Mouse (Mus musculus) retina, postnatal 7 days (tissue): ENCODE results near the gene Gm21454.
"Not testable (repeated sequence)": the region's sequence is repeated elsewhere in the genome, so short reads cannot be mapped to it uniquely, and the experiment has no call there.

Experiments used
- DNase-seq: peaks from one replicate; pipeline ENCODE4 v3.0.0-alpha.2; 2012; ENCODE audit warnings: low read depth, low spot score

Gene Gm21454

DNA sequence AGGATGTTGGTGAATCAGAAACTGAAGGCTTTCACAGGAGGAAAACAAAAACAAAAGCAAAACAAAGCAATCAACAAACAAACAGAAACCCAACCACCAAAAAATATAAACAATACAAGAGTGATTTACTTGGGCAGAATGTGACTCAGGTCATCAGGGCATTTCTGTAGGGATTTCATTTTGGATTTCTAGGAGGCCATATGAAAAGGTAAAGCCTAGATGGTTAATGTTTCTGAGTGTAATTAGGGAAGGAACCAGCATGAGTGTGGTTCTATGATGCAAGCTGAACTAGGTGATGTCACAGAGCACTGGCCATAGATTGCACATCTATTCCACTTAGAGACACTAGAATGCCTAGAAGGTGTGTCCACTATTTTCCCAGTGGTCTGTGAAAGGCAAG is at the start of gene Gm21454, which contains the start of gene Gm21440:
Gene Gm21454 (plus strand): TSS at position 352 of the 400 bp plus-strand sequence.
Gene Gm21440 (plus strand): TSS at position 301 of the 400 bp plus-strand sequence.
- DNase-seq = not testable (repeated sequence)

DNA sequence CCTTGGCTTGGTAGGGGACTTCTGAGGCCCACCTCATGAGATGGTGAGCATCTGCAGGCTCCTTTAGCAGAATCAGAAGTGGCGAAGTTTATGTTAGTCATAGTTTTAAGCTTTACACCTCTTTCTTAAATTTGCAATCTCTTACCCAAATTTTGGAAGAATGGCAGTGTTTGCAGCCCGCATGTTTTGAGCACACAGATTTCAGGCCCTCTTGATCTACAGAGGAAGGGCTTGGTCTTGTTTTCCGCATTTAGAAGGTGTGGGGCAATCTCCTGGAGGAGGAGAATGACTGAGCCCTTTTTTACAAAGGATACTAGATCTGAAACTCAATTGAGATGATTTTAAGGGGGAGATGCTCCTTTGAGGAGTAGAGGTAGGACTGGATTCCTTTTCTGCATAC is 28.4 kb upstream of the Gm21454 start, which contains the start of gene Gm21828:
Gene Gm21828 (minus strand): TSS at position 101 of the 400 bp plus-strand sequence.
- DNase-seq = not testable (repeated sequence)

DNA sequence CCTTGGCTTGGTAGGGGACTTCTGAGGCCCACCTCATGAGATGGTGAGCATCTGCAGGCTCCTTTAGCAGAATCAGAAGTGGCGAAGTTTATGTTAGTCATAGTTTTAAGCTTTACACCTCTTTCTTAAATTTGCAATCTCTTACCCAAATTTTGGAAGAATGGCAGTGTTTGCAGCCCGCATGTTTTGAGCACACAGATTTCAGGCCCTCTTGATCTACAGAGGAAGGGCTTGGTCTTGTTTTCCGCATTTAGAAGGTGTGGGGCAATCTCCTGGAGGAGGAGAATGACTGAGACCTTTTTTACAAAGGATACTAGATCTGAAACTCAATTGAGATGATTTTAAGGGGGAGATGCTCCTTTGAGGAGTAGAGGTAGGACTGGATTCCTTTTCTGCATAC is 96.7 kb downstream of the Gm21454 start, which contains the start of gene Gm21725:
Gene Gm21725 (minus strand): TSS at position 101 of the 400 bp plus-strand sequence.
- DNase-seq = not testable (repeated sequence)
